Mouse (Mus musculus): ENCODE results near the gene Sema6d.
A peak's percentile ranks its signal among the peaks of the same experiment; 100 is the strongest.

Sema6d gene

GRCm38 (mm10) chr2:124485761-124486160 lies 396.0 kb downstream of the Sema6d start:
- no peak for DNase-seq

DNA sequence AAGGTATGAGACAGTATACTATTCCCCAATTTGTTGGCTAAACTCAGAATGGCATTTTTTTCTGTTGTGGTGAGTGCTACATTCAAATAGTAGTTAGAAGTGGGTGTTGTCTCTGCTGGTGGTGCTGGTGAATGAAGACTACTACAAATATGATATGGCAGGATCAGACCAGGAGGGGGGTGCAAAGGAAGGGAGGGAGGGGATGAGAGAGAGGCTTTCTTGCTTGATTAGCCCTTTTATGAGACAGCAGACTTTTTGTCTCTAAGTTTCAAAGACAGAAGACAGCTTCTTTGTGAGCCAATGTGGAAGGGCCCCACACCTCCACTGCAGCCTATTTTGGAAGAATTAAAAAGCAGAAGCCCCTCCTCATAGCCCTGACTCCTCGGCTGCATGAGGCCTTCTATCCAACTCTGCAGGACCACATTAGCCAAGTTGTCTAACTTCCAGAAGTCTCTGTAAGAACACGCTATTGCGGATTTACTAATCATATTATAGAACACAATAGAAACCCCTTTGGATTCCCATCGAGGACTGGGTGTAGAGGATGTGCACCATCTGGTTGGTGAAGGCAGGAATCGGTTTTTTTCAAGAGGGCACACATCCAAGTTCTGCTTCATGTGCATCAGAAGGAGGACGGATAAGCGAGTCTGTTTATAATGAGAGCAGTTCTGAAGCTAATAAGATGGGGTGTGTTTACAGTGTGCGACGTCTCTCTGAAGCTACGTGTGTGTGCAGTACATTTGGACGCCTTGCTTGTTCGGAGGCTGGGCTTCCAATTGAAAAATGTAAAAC lies 400.4 kb downstream of the Sema6d start:
- DNase-seq = peak; percentile 38

GRCm38 (mm10) chr2:124495751-124496150 lies 406.0 kb downstream of the Sema6d start:
- DNase-seq = no peak

- DNase-seq = no peak
Observed at GRCm38 (mm10) chr2:124499670-124500069, 409.9 kb downstream of the Sema6d start.

DNA sequence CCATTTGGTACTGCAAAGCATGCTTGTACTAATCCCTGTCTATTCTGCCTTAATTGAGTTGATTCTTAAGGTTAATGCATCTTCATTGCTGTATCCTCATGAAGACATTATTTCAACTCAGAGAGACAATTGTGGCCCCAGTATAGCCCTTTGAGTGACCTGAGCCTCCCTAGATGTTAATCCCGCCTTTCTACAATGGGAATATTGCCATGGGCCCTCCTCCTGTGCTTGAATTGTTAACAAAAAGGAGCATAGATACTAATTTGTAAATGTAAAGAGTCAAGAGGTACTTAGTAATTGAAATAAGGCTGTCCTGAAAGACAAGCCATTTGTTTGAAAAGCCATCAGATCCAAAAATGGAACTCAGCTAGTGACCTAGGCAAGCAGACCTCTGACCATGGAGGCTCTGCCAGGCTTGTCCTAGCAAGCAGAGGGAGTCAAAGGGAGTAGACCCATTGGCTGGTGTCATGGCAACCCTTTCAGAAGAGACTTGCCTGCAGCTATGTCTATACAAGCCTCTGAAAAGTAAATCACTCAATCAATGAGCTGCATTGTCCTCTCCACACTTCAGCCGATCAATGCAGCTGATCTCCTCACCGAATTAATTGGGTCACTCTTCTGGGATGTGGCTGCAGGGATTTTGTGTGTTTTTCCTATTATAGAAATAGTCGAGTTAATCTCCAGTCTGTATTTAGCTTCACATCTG lies 416.2 kb downstream of the Sema6d start:
- no peak for DNase-seq

GRCm38 (mm10) chr2:124507804-124508203 lies 418.0 kb downstream of the Sema6d start:
- no peak for DNase-seq

DNA sequence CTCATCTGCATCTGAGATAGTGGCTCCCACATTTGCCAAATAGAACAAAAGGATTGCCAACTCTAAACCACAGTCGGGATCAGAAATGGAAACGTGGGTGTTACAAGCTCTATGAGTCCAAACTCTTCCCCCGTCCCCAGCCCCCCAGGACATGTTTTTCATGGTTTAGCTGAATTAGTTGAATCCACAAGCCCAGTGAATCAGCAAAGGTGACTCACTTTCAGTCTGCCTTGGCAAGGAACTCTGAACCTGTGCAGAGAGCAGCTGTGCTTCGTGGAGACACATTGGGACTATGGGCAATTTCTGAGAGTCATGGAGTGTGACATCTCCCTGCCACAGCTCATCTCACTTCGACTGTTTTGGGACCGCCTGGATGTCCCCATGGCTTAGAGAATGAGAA lies 419.7 kb downstream of the Sema6d start:
- peak; percentile 46 for DNase-seq

GRCm38 (mm10) chr2:124511826-124512225 lies 422.1 kb downstream of the Sema6d start:
- no peak for DNase-seq

DNA sequence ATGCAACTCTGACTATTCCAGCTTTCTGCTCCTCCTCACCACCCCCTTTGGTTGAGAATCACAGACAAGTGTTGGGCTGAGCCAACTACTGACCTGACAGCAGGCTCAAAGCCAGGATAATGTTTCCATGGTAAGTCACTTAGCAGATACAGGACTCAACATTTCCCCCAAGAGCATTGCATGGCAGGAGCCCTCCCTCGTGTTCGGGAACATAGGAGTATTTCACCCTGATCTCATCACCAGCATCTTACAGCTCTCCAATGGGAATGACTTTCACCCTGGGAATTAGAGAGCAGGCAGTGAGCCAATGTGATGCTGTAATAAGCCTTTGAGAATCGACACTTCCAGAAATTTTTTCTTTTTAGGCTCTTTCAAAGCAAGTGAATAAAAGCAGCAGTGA lies 432.7 kb downstream of the Sema6d start:
- DNase-seq = no peak

- DNase-seq = no peak
Observed at GRCm38 (mm10) chr2:124523667-124524066, 433.9 kb downstream of the Sema6d start.

GRCm38 (mm10) chr2:124524167-124524566 lies 434.4 kb downstream of the Sema6d start:
- no peak for DNase-seq

DNA sequence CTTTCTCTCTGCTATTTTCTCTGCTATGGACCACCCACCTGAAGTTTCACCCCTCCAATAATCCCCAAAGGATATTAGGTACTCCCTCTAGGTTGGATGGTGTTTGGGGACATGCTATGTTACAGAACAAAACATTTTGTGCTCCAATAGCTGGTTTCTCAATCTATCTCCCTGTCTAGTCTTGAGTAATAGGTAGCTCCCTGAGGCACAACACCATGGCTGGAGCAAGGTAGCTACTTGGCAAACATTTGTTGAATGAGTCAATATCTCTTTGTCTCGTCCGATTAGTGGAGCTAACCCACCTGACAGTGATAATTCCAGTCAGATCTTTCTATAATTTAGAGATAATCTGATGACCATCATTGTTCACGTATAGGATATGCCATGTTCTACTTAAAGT lies 437.9 kb downstream of the Sema6d start:
- no peak for DNase-seq

DNA sequence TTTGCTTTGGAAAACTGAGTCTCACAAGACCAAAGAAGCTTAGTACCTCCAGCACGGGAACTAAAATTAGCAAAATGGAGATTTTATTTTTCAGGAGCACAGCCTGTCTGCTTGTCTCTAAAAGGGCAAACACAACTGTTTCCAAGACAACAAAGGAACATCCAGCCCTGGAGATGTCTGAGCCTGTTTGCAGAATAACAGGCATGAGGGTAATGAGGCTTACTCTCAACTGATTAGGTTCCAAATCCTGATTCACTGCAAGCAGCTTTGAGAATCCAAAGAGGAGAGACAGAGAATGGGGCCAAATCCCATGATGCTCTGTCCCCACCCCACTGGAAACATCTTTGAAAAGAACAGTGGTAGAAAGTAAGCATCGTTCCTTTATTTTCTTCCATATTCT lies 440.7 kb downstream of the Sema6d start:
- DNase-seq = no peak

DNA sequence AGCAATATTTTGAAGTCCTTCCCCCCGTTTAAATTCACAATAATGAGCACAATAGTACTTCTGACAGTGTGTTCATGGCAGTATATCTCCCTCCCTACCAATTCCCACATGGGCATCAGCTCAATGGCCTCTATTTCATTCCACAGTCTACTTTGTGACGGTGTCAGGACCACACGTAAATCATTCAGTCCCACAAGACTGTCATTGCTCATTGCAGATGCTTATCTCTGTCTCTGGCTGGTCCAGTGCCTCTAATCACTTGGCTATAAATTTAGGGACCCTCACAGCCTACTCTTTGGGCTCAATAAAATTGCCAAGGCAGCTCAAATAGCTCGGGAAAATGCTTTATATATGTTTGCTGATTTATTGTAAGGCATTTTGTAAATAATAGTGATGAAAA lies 441.3 kb downstream of the Sema6d start:
- DNase-seq = no peak

DNA sequence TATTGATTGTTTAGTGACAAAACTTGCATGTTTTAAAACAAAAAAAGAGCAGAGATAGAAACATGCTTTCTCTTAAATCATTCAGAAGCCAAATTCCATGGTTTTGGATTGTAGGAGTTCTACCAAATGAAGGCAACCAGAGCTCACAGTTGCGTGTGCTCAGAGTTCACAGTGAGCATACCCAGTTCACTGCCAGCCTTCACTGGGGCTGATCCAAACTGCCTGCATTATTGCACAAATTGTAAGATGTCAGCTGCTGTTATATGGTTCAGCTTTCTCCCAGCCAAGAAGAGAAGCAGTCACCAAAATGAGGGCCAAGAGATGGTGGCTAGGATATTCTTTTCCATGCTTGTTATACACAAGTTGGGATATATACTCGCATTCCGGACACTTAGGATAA lies 443.1 kb downstream of the Sema6d start:
- DNase-seq = no peak

DNA sequence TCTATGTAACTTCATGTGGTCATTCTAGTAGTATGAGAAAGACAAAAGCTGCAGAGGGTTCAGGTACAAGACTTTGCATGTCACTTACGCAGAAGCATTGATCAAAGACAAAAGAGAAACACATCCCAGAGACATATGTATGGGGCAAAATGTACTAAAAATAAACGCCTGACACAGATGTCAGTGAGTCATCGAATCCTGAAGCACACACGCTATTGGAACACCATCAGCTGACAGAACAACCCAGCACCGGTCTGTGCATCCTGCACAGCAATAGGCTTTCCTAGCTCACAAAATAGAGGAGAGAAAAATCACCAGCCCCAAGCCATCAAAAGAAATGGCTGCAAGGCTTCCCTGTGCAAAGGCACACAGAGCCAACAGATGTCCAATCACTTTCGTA lies 443.8 kb downstream of the Sema6d start:
- DNase-seq = peak; percentile 14

DNA sequence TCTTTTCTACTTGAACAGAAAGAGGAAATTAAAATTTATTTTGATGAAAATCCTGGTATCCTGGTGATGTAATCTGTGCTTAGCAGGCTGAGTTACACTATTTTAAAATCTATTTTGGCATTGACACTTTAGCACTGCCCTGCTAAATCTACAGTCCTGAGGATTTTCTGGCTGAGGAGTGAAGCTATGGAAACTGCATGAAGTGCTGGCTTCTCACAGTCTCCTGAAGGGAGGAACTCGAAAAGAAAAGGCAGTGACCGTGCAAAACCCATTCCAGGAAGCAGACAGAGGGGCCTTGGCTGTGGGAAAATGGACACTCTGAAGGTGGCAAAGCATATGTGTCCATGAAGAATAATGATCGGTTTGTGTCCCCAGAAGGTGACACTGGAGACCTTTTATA lies 460.5 kb downstream of the Sema6d start:
- no peak for DNase-seq

- no peak for DNase-seq
Observed at GRCm38 (mm10) chr2:124554751-124555415, 465.1 kb downstream of the Sema6d start.

- DNase-seq = no peak
Observed at GRCm38 (mm10) chr2:124556861-124557499, 467.2 kb downstream of the Sema6d start.

DNA sequence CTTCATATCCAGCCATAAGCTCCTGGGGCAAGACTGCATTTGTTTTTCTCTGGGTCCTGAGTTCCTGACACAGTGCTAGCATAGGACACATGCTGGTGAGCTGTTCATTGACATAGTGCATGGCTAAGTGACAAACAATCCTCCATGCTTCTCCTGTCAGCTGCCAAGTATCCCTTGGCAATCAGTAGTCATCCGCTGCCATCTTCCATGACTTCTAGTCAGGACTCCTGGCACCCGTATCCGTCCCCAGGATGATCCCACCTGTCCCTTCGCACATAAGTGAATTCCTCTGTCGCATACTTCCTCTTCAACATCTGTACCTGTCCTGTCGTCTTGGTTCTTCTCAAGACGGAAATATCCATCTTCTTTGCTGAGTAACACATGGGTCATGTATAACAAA lies 468.3 kb downstream of the Sema6d start:
- DNase-seq = no peak

GRCm38 (mm10) chr2:124561668-124562067 lies 471.9 kb downstream of the Sema6d start:
- no peak for DNase-seq

GRCm38 (mm10) chr2:124562091-124562490 lies 472.3 kb downstream of the Sema6d start:
- DNase-seq = no peak

- no peak for DNase-seq
Observed at GRCm38 (mm10) chr2:124563759-124564158, 474.0 kb downstream of the Sema6d start.

Measured in right cerebral cortex, postnatal 25 days (tissue).